Mouse (Mus musculus) hindbrain, embryonic 12.5 days (tissue): ENCODE measurements at regions not wholly inside any gene's neighbourhood (a gene's known extent, or its start where the extent isn't known, plus 50 kb on each side); places are given as distances from the start of the nearest gene placed in this dataset.

ENCODE experiments used
- ATAC-seq: fragments of 200-750 bp; cut with Nextera tagmentation; 2 replicates; pipeline ENCODE4 v1.8.0; 2017; ENCODE audit warnings: moderate TSS enrichment; ENCODE audit not compliant: low FRiP score
- H3K27ac ChIP-seq: fragments of 300-500 bp; sonication (generic); 2 replicates; pipeline ENCODE4 v1.5.1; 2016; ENCODE audit warnings: mild to moderate bottlenecking
- H3K27me3 ChIP-seq: fragments of 300-500 bp; sonication (generic); 2 replicates; pipeline ENCODE4 v1.6.1; 2016; ENCODE audit warnings: mild to moderate bottlenecking
- H3K36me3 ChIP-seq: fragments of 300-500 bp; sonication (generic); 2 replicates; pipeline ENCODE4 v1.6.1; 2016; ENCODE audit warnings: mild to moderate bottlenecking
- H3K4me1 ChIP-seq: fragments of 300-500 bp; sonication (generic); 2 replicates; pipeline ENCODE4 v1.6.1; 2016
- H3K4me2 ChIP-seq: fragments of 300-500 bp; sonication (generic); replicated peaks from 2 replicates; pipeline ENCODE4 v1.6.1; 2016; ENCODE audit warnings: mild to moderate bottlenecking
- H3K4me3 ChIP-seq: fragments of 300-500 bp; sonication (generic); 2 replicates; pipeline ENCODE4 v1.5.1; 2016; ENCODE audit warnings: mild to moderate bottlenecking
- H3K9ac ChIP-seq: fragments of 300-500 bp; sonication (generic); 2 replicates; pipeline ENCODE4 v1.6.1; 2016; ENCODE audit warnings: mild to moderate bottlenecking, moderate library complexity
- H3K9me3 ChIP-seq: fragments of 300-500 bp; sonication (generic); replicated peaks from 2 replicates; pipeline ENCODE4 v1.6.1; 2016; ENCODE audit warnings: mild to moderate bottlenecking
- WGBS: fragments of 180-500 bp; shearing (Covaris S2); methylation state at CpG from one replicate; pipeline ENCODE4 v1.1.7; 2016; 5-methylcytosine and 5-hydroxymethylcytosine counted together

DNA sequence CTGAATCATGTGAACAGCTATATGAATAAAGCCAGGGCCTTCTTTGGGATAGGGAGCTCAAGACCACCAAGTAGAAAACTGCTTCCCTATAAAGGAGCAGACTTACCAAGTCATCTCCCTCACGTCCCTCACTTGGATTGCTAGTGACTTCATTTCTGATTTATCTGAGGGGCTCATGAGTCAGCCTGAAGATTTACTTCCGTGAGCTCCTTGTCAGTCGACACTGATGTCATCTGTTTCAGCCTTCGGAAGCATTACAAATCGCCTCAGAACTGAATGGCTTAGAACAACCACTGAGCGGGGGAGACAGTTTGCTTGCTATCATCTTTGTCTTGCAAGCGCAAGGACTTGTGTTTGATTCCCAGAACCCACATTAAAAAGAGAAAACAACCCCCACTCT, 81.5 kb upstream of the Galnt15 start:
- no peak for ATAC-seq

DNA sequence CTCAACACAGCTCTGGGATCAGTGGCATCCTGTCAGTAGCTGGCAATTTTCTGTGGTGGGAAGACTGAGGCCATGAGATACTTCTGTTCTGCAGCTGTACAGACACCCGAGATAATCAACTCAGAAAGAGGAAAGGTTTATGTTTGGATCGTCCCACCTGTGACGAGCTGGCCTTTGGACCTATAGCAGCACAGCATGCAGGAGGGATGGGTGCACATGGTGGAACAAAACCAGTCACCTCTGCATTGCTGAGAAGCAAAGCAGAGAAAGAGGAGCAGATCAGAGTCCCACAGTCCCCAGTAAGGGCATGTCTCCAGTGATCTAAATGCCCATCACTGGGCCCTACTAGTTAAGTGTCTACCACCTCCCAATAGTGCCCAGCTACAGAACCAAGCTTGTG, 76.9 kb upstream of the Galnt15 start:
- H3K4me1 ChIP-seq = 0 out of 2 replicates have a peak, but pooled peaks cover 5% of the 10 kb centered on the region
- H3K4me3 ChIP-seq = no peak overlapping the region
- H3K27me3 ChIP-seq = no peaks in the 10 kb centered on the region
- H3K9me3 ChIP-seq = no peaks in the 10 kb centered on the region
- H3K27ac ChIP-seq = no peak overlapping the region
- WGBS = 89% methylated on average over 3 of the region's 3 CpGs
- ATAC-seq = no peak
- H3K9ac ChIP-seq = no peak overlapping the region
- no peak overlapping the region for H3K4me2 ChIP-seq
- no peaks in the 10 kb centered on the region for H3K36me3 ChIP-seq

More for the DNA sequence above, 81.5 kb upstream of the Galnt15 start:
- Histone ChIP-seq H3K4me3 (no peak overlapping the region), H3K9me3 (no peaks in the 10 kb centered on the region), H3K27me3 (no peaks in the 10 kb centered on the region), H3K27ac (no peak overlapping the region), H3K4me2 (no peak overlapping the region), H3K9ac (no peak overlapping the region), H3K36me3 (no peaks in the 10 kb centered on the region), H3K4me1 (0 out of 2 replicates have a peak, but pooled peaks cover 5% of the 10 kb centered on the region)
- 40% methylated on average over 7 of the region's 7 CpGs for WGBS

DNA sequence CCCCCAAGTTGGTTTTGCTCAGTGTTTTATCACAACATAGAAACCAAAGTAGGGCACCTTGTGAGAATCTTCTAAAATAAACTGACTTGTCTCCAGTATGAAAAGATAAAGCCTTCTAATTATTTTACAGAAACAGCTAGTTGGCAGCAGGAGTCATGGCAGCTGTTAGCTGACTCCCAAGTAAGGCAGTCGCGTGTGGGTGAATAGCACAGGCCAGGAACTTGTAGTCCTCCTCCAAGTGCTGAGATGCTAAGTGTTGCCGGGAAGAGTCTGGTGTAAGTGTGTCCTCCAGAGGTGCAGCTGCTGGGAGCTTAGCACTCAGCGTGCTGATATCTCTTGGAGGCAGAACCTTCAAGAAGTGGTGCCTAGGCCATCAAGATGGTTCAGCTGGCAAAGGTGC, 75.0 kb upstream of the Galnt15 start:
- H3K4me3 ChIP-seq = no peak overlapping the region
- 87% methylated on average over 4 of the region's 4 CpGs for WGBS
- no peaks in the 10 kb centered on the region for H3K36me3 ChIP-seq
- ATAC-seq = no peak
- no peaks in the 10 kb centered on the region for H3K9me3 ChIP-seq
- no peaks in the 10 kb centered on the region for H3K4me1 ChIP-seq
- no peak overlapping the region for H3K27ac ChIP-seq
- H3K27me3 ChIP-seq = no peaks in the 10 kb centered on the region
- H3K9ac ChIP-seq = no peak overlapping the region
- H3K4me2 ChIP-seq = no peak overlapping the region

DNA sequence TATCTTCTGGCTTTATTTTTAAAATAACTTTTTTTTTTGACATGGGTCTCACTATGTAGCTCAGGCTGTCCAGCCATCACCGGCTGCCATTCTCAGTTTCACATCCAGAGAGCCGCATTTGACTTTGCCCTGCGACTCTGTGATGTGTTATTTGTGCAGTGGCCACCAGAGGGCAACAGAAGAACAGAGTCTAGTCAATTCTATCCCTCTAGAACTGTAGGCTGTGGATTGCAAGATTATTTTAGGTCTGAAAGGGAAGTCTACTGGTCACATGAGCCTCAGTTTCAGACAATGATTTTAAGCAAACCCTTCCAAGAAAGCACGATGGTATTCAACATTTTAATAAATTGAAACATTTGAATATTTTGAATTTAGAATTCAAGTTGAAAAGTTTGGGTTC, 73.8 kb upstream of the Galnt15 start:
- Histone ChIP-seq H3K36me3 (no peaks in the 10 kb centered on the region), H3K4me2 (no peak overlapping the region), H3K27me3 (no peaks in the 10 kb centered on the region), H3K9me3 (no peaks in the 10 kb centered on the region), H3K9ac (no peak overlapping the region), H3K4me3 (no peak overlapping the region), H3K27ac (no peak overlapping the region), H3K4me1 (no peaks in the 10 kb centered on the region)
- no peak for ATAC-seq
- 4% methylated on average over 4 of the region's 4 CpGs for whole genome bisulfite sequencing

DNA sequence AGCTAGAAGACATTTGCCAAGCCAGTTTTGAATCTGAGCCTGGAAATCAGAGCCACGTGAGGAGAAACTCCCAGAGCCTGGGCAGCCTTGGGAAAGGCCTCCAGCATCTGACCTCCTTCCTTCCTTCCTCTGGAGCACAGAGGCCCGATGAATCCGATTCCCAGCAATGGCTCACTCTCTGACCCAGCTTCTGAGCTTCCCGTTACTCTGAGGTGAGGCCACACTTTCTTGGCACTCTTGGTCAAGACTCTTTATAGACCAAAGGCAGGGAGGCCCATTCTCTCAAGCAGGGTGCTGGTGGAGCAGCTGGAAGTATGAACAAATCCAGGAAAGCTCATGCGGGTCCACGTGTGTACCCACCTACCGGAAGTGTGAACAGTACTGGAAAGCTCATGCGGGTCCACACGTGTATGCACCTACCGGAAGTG, 71.6 kb upstream of the Galnt15 start:
- ATAC-seq = no peak
- Histone ChIP-seq H3K9me3 (no peaks in the 10 kb centered on the region), H3K4me1 (no peaks in the 10 kb centered on the region), H3K4me3 (no peak overlapping the region), H3K27me3 (no peaks in the 10 kb centered on the region), H3K27ac (no peak overlapping the region), H3K36me3 (no peaks in the 10 kb centered on the region), H3K9ac (no peak overlapping the region), H3K4me2 (no peak overlapping the region)
- 87% methylated on average over 10 of the region's 10 CpGs for WGBS

DNA sequence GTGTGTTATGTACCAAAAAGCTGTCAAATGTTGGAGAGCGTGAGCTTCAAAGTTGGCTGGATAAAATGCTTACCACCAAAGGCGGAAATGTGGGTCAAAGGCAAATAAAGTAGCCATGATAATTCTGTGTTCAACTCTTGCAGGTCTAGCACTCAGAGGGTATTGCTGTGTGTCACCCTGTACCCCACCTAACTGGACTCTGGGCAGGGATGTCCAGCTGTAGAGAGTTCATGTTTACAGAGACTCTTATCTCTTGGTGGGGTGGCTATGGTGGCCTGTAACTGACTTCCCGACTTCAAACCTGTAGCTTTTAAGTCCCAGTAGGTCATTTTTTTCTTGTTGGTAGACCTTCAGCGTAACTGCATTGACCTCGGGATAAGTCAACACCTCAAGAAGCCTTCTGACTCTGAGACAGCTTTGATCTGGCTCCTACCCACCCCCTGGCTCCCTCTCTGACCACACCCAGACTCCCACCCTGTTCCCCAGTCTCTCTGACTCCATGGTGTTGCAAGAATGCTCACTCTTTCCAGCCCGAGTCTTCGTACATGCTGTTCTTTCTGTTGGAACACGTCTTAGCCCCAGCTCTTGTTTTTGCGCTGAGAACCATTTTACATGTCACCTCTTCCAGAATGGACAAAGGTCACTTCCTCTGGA, 68.5 kb upstream of the Galnt15 start:
- no peaks in the 10 kb centered on the region for H3K27me3 ChIP-seq
- H3K4me1 ChIP-seq = 0 out of 2 replicates have a peak, but pooled peaks cover 6% of the 10 kb centered on the region
- no peak for ATAC-seq
- 92% methylated on average over 9 of the region's 9 CpGs for WGBS
- H3K27ac ChIP-seq = no peak overlapping the region
- H3K4me2 ChIP-seq = no peak overlapping the region
- H3K9me3 ChIP-seq = no peaks in the 10 kb centered on the region
- H3K36me3 ChIP-seq = no peaks in the 10 kb centered on the region
- H3K9ac ChIP-seq = no peak overlapping the region
- no peak overlapping the region for H3K4me3 ChIP-seq

DNA sequence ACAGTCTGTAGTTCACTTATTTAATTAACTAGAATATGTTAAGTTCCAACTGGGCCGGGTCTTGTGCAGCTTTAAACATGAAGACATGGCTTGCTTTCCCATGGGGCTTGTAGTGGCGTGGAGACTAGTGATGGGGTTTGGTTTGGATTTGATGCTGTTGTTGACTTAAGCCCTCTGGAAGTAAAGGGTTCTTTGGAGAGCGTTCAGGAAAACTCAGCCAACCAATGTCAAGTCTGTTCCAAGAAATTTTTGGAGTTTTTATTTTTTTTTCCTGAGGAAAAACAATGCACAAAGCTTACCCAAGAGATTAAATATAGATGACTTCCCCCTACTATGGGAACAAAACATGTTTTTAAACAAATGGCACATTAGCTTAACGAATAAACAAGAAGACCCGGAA, 67.3 kb upstream of the Galnt15 start:
- 82% methylated on average over 5 of the region's 5 CpGs for WGBS
- H3K4me3 ChIP-seq = no peak overlapping the region
- no peaks in the 10 kb centered on the region for H3K36me3 ChIP-seq
- no peaks in the 10 kb centered on the region for H3K9me3 ChIP-seq
- no peak overlapping the region for H3K9ac ChIP-seq
- 0 out of 2 replicates have a peak, but pooled peaks cover 6% of the 10 kb centered on the region for H3K4me1 ChIP-seq
- no peak for ATAC-seq
- H3K27me3 ChIP-seq = no peaks in the 10 kb centered on the region
- H3K4me2 ChIP-seq = no peak overlapping the region
- no peak overlapping the region for H3K27ac ChIP-seq

DNA sequence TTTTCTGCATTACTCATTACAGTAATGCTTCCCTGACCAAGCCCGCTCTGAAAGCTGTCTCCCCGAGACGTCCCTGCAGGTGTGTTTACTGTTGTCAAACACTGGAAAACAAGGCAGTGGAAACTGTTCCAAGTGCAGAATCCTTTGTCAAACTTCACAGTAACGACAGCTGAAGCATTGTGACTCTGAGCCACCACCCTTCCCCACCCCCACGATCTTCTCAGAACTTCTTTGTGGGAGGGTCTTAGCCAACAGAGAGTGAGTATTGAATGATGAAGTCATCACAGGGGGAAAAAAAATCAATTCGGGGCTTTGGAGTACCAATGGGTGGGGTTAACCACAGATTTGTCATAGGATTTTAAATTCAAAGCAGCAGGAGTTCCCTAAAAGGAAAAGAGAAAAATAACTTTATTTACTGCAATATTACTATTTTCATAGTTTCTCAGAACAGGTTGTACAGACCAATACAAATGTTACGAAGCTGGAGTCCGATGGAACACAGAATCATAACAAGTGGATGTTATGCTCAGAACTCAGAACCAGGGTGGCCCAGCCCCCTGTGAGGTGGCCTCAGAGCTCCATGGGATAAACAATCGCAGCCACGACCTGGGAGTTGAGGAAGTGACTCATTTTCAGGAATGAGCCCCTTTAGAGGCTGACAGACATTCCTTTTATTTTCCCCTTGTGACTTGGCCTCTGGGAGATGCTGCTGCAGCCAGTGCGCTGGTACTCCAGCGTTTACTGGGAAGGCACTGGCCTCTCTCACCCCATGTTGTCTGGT, 65.5 kb upstream of the Galnt15 start:
- Histone ChIP-seq H3K4me3 (no peak overlapping the region), H3K27me3 (no peaks in the 10 kb centered on the region), H3K4me2 (no peak overlapping the region), H3K4me1 (0 out of 2 replicates have a peak, but pooled peaks cover 6% of the 10 kb centered on the region), H3K36me3 (no peaks in the 10 kb centered on the region), H3K9ac (no peak overlapping the region), H3K27ac (no peak overlapping the region), H3K9me3 (no peaks in the 10 kb centered on the region)
- ATAC-seq = no peak
- 57% methylated on average over 12 of the region's 12 CpGs for WGBS

DNA sequence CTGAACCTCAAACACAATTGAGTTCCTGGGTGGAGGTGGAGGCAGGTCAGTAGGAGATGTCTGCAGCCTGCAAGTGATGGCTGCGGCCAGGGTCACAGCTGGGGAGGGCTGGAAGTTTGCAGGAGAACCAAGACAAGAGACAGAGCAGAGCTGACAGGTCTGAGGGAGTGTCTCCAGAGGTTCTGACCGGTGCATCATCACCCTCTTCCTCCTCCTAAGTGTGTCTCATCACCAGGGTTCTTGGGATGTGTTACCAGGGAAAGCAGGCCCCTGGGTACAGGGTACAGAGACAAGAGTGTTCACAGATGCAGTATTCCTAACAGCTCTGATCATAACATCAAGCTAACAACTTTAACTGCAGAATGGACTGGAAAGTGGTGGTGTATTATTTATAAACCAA, 64.7 kb upstream of the Galnt15 start:
- 62% methylated on average over 2 of the region's 2 CpGs for WGBS
- no peaks in the 10 kb centered on the region for H3K27me3 ChIP-seq
- H3K9ac ChIP-seq = no peak overlapping the region
- H3K27ac ChIP-seq = no peak overlapping the region
- no peak overlapping the region for H3K4me3 ChIP-seq
- H3K4me1 ChIP-seq = 0 out of 2 replicates have a peak, but pooled peaks cover 6% of the 10 kb centered on the region
- ATAC-seq = no peak
- no peaks in the 10 kb centered on the region for H3K36me3 ChIP-seq
- no peak overlapping the region for H3K4me2 ChIP-seq
- H3K9me3 ChIP-seq = no peaks in the 10 kb centered on the region

DNA sequence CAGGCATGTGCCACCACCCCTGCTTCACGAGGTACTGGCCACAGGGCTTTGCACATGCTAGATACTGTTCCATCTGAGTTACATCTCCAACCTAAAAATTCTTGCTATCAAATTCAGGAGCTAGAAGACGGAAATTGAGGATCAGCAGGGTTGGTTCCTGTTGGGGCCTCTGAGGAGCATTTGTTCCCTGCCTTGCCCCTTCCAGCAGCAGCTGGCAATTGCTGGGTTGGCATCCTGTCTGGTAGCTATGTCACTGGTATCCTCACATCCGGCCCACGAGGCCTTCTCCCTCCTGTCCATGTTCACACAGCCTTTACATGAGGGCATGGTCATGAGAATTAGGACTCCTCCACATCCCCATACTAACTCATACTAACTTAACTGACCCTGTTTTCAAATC, 64.0 kb upstream of the Galnt15 start:
- no peak for ATAC-seq
- 85% methylated on average over 4 of the region's 4 CpGs for WGBS
- no peaks in the 10 kb centered on the region for H3K9me3 ChIP-seq

DNA sequence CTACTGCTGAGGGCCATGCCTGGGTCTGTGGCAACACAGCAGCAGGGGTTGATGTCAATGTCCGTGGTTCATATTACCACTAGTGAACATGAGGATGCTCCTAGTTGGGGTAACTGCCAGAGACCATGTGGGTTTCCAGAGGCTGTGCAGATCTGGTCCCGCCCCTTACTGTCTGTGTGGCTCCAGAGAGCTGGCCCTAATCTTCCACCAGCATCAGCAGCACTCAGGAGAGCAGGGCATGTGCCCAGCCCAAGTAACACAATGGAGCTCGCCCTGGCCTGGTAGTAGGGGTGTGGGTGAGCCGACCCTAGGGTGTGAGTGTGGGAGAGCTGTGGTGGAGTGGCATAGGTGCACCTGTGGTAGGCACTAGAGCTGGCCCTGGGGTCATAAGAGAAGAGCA, 59.3 kb upstream of the Galnt15 start:
- H3K9me3 ChIP-seq = no peaks in the 10 kb centered on the region
- no peaks in the 10 kb centered on the region for H3K4me1 ChIP-seq
- no peak for ATAC-seq
- no peaks in the 10 kb centered on the region for H3K27me3 ChIP-seq
- WGBS = 87% methylated on average over 4 of the region's 4 CpGs
- no peak overlapping the region for H3K9ac ChIP-seq
- H3K36me3 ChIP-seq = no peaks in the 10 kb centered on the region
- no peak overlapping the region for H3K4me2 ChIP-seq
- H3K27ac ChIP-seq = no peak overlapping the region
- H3K4me3 ChIP-seq = no peak overlapping the region

More for the DNA sequence above, 64.0 kb upstream of the Galnt15 start:
- Histone ChIP-seq H3K9ac (no peak overlapping the region), H3K27ac (no peak overlapping the region), H3K4me3 (no peak overlapping the region), H3K4me2 (no peak overlapping the region), H3K36me3 (no peaks in the 10 kb centered on the region), H3K4me1 (0 out of 2 replicates have a peak, but pooled peaks cover 6% of the 10 kb centered on the region), H3K27me3 (no peaks in the 10 kb centered on the region)

DNA sequence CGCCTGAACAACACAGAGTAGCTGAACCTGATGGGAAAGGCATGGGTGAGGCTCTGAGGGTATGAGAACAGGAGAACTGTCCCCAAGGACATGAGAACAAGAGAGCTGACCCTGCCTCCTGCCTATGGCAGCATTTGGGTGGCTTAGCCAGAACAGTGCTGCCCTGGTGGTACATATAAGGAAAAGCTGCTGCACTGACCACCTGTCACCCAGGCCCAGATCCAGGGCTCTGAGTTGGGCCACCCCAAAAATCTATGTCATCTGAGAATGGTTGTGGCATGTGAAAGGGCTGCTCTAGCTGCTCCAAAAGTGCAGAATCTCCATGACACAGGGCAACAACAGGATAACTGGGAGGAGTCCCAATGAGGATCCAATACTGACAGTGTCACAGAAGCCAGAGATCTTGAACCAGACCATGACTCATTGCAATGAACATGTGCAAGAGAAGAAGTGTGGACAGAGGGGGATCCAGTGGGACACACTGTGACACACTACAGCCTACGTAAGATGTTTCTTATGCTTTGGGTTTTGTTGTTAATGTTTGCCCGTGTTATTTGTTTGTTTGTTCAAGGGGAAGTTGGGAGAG, 58.5 kb upstream of the Galnt15 start:
- Histone ChIP-seq H3K9ac (no peak overlapping the region), H3K27ac (no peak overlapping the region), H3K4me1 (no peaks in the 10 kb centered on the region), H3K27me3 (no peaks in the 10 kb centered on the region), H3K4me2 (no peak overlapping the region), H3K4me3 (no peak overlapping the region), H3K36me3 (no peaks in the 10 kb centered on the region), H3K9me3 (no peaks in the 10 kb centered on the region)
- WGBS = 80% methylated on average over 3 of the region's 3 CpGs
- ATAC-seq = no peak
